Mouse (Mus musculus): ENCODE results near the gene Gm44805.
"Not testable (repeated sequence)": the region's sequence is repeated elsewhere in the genome, so short reads cannot be mapped to it uniquely, and the experiment has no call there.

Gm44805 gene

DNA sequence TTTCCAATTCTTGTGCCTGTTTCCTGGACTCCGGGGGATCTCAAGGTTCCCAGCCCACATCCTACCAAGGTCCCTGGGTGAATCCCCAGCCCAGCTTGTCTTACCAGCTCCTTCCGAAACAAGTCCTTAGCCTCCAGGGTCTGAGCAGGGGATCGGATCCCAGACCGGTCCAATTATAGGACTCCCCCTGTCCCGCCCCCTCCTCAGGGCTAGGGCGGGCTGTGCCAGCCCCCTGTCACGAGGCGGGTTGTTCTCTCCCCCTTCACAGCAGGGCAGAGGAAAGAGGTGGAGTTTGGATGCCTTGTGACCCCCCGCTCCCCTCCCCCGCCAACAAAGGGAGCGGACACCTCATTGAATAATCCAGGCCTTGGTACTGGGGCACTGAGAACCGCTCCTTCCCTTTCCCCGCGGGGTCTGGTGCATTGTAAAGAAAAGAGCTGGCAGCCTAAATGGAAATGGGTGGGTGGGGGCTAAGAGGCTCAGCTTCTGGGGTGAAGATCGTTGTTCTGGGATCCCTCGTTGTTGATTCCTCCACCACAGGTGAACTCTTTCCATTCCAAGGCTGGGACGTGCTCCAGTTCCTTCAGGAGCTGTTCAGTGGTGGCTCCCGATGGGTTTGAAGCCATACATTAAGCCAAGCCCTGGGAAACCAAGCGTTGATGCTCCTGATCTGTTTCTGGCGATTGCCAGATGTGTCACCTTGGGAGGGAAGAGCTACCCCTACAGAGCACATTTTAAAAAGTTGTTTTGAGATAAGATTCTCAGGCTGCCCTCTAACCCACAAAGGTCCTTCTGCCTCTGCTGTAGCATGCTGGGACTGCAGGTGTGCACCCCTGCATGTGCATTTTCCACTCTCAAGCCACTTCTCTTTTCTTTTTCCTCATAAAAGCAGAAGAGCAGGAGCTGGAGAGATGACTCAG, 17.9 kb upstream of the Gm44805 start, which contains the start of gene Apoe:
Gene Apoe (minus strand): TSS at position 282 of the 920 bp plus-strand sequence.
- DNase-seq = peak; percentile 60

DNA sequence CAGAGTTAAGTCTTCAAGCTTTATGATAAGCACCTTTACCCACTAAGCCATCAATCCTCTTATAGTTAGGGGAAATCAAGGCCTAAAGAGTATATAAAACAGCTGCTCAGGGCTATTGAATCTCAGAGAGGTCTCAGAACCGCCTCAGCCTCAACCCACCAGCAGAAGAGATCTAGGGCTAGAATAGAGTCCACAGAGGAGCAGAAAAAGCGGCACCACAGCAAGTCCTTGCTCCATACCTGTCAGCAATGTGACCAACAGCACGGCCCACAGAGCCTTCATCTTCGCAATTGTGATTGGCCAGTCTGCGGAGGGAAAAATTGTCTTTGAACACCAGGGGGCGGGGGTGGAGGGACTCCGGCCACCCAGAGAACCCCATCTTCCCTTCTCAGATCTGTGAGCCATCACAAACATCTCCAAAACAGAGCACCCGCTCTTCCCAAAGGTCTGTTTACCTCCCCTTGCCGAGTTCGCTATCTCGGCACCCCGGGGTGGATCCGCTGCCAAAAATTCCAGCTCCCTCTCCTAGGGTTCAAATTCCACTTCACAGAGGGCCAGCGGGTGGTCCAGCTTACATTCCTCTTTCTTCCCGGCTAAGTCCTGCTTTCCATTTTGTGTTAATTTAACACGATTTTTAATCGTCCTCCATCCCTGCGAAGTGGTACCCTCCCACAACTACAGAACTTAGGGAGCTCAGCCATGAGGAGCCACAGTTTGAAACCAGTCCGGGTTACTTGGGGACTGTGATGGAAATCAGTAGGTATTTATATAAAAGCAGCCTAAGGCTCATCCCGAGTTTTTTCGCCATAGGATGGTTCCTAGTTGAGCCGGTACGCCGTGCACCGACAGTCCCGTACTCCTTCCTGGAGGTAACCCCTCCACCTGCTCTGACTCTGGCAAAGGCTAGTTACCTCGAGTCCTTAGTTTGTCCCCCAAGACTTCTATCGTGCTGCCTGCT, 17.0 kb upstream of the Gm44805 start:
- DNase-seq = peak; percentile 20

GRCm38 (mm10) chr7:19696336-19696873, 15.2 kb upstream of the Gm44805 start:
- peak; percentile 32 for DNase-seq

- no peak for DNase-seq
These were observed 14.7 kb upstream of the Gm44805 start for GRCm38 (mm10) chr7:19695881-19696280.

GRCm38 (mm10) chr7:19695213-19695594, 14.0 kb upstream of the Gm44805 start:
- no peak for DNase-seq

- DNase-seq = no peak
These were observed 13.4 kb upstream of the Gm44805 start for GRCm38 (mm10) chr7:19694336-19695212.

DNA sequence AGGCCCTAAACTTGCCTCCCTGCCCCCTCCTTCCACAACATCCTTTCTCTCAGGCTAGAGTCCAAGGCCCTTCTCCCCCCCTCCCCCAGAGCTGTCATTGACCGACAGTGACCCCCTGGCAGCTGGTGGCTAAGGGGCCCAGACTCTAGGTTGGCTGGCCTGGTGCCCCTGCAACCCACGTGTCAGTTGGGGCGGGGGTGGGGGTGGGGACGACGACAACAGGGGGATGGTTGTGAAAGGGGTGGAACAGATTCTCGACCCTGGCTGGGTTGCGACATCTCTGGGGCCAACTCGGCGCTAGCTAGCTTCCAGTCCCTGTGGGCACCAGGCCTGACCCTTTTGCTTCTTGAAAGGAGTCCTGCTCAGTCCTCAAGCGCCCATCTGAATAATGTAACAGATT, 12.2 kb upstream of the Gm44805 start:
- DNase-seq = no peak

DNA sequence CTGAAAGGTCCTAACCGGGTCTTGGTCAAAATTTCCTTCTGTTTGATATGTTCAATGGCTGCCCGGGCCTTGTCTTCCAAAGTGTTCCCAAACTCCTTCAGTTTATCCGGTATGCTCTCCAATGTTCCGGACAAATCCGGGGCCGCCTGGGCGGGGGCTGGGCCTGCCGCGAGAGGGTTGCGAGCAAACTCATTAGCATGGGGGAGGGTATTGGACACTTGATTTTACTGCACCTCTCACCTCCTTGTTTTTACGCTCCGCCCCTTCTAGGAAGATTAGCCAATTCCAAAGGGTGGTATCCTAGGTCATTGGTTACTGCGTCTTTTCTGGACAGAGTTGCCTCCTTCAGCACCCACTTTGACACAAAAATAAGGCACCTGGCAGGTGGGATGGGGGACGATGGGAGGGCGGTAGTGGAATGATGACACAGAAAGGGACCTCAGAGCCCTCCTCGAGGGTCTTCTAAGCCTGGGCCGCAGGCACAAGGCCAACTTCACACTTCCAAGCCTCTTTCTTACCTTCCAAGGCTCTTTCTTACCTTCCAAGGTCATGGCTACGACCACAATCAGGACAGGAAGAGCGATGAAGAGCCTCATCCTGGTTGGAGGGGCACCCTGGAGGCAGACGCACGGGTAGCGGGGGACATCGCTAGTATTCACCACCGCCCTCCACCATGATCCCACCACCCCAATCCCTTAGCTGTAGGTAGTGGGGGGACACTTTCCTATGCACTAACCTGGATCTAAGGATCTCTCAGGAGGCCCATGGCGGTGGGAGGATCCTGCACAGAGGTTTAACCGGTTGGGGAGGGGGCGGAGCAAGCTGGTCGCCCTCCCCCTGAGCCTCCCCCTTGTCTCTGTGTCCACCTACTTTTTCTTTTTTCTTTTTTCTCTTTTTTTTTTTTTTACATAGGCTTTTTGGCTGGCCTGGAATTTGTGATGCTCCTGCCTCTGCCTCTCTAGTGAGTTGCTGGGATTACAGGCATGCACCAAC, 10.9 kb upstream of the Gm44805 start, which contains the start of gene Apoc1:
Gene Apoc1 (minus strand): TSS at position 788 of the 993 bp plus-strand sequence.
- no peak for DNase-seq

DNA sequence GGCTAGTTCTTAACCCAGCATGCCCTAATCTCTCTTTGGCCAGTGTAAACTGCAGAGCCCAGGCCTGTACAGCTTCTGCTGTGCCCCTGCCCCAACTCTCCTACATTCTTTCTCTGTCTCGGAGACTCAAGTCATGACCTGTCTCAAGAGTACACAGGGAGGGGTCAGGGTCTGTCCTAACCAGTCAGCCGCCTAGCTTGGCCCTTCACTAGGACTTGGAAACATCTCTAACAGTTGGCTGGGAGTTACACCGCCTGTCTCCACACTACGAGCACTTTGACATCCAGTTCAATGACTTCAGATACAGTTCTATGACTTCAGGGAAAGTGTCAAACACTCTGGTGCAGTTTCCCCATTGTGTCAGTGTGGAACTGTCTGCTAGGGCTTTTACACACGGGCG, 10.2 kb upstream of the Gm44805 start:
- no peak for DNase-seq

- DNase-seq = no peak
These were observed 9.6 kb upstream of the Gm44805 start for GRCm38 (mm10) chr7:19690845-19691244.

DNA sequence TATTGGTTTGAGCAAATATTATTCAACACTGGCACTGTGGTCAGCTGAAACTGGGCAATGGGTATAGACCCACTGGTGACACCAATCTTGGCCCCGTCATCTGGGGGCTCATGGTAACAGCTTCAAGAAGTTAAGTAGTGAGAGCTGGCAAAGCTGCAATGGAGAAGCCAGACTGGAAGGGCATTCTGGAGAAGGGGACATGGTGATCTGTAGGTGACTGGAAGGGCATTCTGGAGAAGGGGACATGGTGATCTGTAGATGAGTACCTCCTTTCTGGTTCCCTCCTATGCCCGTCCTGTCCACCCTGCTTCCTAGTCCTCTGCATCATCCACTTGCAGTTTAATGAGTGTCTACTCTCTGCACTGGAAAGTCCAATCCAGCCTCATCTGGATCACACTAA, 7.4 kb upstream of the Gm44805 start:
- DNase-seq = no peak

- DNase-seq = no peak
These were observed 6.9 kb upstream of the Gm44805 start for GRCm38 (mm10) chr7:19688101-19688500.

- DNase-seq = not testable (repeated sequence)
These were observed 5.8 kb upstream of the Gm44805 start for GRCm38 (mm10) chr7:19686927-19687583.

GRCm38 (mm10) chr7:19686521-19686920, 5.3 kb upstream of the Gm44805 start:
- DNase-seq = no peak

- DNase-seq = no peak
These were observed 4.2 kb upstream of the Gm44805 start for GRCm38 (mm10) chr7:19685374-19685773.

GRCm38 (mm10) chr7:19683771-19684201, 2.6 kb upstream of the Gm44805 start:
- no peak for DNase-seq

DNA sequence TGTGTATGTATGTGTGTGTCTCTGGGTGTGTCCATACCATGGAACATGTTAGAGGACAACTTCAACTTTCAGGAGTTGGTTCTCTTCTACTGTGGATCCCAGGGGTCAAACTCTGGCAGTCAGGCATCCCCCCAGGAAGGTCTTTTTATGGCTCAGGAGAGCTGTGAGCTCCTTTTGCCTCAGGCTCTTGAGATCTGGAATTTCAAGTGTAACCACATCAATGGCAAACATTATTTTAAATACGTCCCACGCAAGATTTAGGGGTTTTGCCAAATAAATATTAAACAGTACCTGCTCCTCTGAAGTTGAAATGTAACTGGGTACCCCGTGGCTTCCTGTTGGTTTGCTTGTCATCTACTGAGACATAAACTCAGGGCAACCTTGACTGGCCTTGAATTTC, 1.8 kb upstream of the Gm44805 start:
- no peak for DNase-seq

GRCm38 (mm10) chr7:19680702-19681101, 521 bp downstream of the Gm44805 start:
- DNase-seq = no peak

- DNase-seq = no peak
These were observed 2.3 kb downstream of the Gm44805 start for GRCm38 (mm10) chr7:19678901-19679300.

DNA sequence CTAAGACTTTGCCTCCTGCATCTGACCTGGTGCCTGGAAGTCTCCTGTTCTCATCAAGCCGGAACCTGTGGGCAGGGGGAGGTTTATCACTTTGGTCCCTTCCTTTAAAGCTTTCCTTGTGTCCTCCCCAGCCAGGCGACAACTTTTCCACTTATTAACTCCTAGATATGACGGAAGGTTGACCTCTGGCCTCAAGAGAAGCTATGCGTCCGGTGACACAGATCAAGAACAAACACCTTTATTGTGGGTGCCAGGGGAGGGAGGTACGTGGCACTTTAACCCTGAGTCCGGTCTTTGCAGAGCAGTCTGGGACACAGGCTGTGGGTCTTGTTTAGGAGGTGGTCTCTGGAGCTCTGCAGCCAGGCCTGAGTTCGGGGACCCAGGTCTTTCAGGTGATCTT, 3.4 kb downstream of the Gm44805 start, which contains the start of gene Apoc2:
Gene Apoc2 (minus strand): TSS at position 70 of the 400 bp plus-strand sequence.
- DNase-seq = no peak
